Mouse (Mus musculus) ES-E14 (cell line): ENCODE measurements around the gene Stkld1. TPM values are rescaled to one million over a fixed set of nuclear protein-coding genes. Genes with fewer than 3 reads are reported as not detected.

Experiments
- DNase-seq: peaks from one replicate; pipeline ENCODE4 v3.0.0-alpha.2; 2013; ENCODE audit warnings: low read depth, low spot score
- H3K27ac ChIP-seq: 2 replicates; pipeline ENCODE4 v1.5.1; 2012; ENCODE audit warnings: low read depth, mild to moderate bottlenecking, low read length, moderate library complexity, mixed read lengths; ENCODE audit not compliant: poor library complexity, insufficient read depth, severe bottlenecking
- H3K36me3 ChIP-seq: 2 replicates; pipeline ENCODE4 v1.6.1; 2012; ENCODE audit warnings: mild to moderate bottlenecking, low read length, moderate library complexity, mixed read lengths; ENCODE audit not compliant: control insufficient read depth, poor library complexity, insufficient read depth, severe bottlenecking
- H3K4me1 ChIP-seq, 2 experiments: fragments of 150-350 bp in 1 of 2; sonication (generic) in 1 of 2; 2 replicates each; pipeline ENCODE4 v1.6.1; 2012; ENCODE audit warnings: low read length in 2 of 2, mild to moderate bottlenecking in 1 of 2, mixed read lengths in 1 of 2; ENCODE audit not compliant: control insufficient read depth in 2 of 2, insufficient read depth in 2 of 2, poor library complexity in 1 of 2
- H3K4me3 ChIP-seq, 2 experiments: fragments of 150-350 bp in 1 of 2; sonication (generic) in 1 of 2; 2 replicates each; pipeline ENCODE4 v1.5.1; 2012; ENCODE audit warnings: low read length in 2 of 2, low read depth in 1 of 2, mild to moderate bottlenecking in 1 of 2, mixed read lengths in 1 of 2; ENCODE audit not compliant: insufficient read depth in 1 of 2, poor library complexity in 1 of 2, severe bottlenecking in 1 of 2
- H3K9ac ChIP-seq: 2 replicates; pipeline ENCODE4 v1.6.1; 2012; ENCODE audit warnings: low read depth, mild to moderate bottlenecking, low read length, mixed read lengths; ENCODE audit not compliant: poor library complexity, insufficient read depth, severe bottlenecking
- H3K9me3 ChIP-seq: fragments of 150-350 bp; sonication (generic); 2 replicates; pipeline ENCODE4 v1.6.1; 2012; ENCODE audit warnings: low read depth, mild to moderate bottlenecking, low read length; ENCODE audit not compliant: control insufficient read depth, insufficient read depth
- CHD2 ChIP-seq: IDR thresholded peaks from 2 replicates; pipeline ENCODE4 v1.6.1; 2014; ENCODE audit warnings: mild to moderate bottlenecking, low read depth, low read length, inconsistent platforms
- HCFC1 ChIP-seq: IDR thresholded peaks from 2 replicates; pipeline ENCODE4 v1.6.1; 2012; ENCODE audit warnings: low read length, inconsistent platforms, borderline replicate concordance; ENCODE audit not compliant: insufficient read depth
- MAFK ChIP-seq: IDR thresholded peaks from 2 replicates; pipeline ENCODE4 v1.6.1; 2014; ENCODE audit warnings: mild to moderate bottlenecking, low read depth, low read length, inconsistent platforms; ENCODE audit not compliant: insufficient read depth
- ZC3H11A ChIP-seq: IDR thresholded peaks from 2 replicates; pipeline ENCODE4 v1.6.1; 2012; ENCODE audit warnings: low read depth, mild to moderate bottlenecking, inconsistent platforms, low read length, borderline replicate concordance
- ZNF384 ChIP-seq: IDR thresholded peaks from 2 replicates; pipeline ENCODE4 v1.6.1; 2012; ENCODE audit warnings: low read depth, low read length, inconsistent platforms
- in situ Hi-C, 2 experiments: fragments of 600-800 bp; cut with MboI; formaldehyde crosslinking; loops; one replicate each; pipeline ENCODE4 v1.15.1; 2025; ENCODE audit warnings: low sequenced_read_pairs in 2 of 2, inconsistent platforms in 1 of 2; ENCODE audit not compliant: unreplicated experiment in 2 of 2
- total RNA-seq: library from RNA; depleted of rRNA; stranded (reverse); fragments of 300-350 nt; gene quantifications from 2 replicates; pipeline ENCODE4 v1.2.3, GENCODE M21; 2012

Stkld1 gene
- total RNA-seq, 1 experiment, result not detected

DNA sequence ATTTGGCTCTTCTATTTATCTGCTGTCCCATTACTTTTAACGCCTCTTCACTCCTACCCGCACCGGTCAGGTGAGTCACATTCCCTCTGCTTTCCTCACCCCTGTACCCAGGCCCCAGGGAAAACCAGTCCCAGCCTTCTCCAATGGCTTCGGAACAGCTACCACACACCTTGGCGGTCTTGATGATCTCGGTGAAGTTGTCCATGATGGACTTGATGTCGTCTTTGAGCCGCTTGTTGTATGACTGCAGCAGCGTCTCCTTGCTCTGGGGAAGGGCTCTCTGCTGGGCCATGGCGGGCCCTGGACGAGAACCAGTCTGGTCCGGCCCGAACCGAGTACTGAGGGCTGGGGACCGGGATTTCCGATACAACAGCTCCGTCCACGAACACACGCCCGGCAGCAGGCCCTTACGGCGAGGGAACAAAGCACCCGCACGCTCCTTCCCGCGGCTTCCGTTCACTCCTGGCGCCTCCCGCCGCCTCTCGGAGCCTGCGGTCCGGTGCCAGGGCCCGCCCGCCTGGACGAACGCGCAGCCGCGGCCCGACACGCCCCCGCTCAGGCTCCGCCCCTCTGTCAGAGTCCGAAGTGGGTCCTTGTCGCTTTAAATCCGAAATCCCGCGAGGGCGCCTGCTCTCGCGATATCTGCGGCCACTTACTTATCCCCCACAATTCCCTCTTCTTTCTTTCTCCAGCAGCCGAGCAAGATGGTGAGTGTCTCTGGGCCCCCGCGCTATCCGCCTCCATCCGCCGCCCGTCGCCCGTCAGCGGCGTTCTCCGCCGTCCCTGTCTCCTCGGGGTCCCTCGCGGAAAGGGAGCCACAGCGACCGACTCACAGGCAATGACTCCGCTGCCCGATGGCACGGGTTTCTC is 23.5 kb upstream of the Stkld1 start, which contains the start of the genes Med22 and Rpl7a:
Med22 (minus strand) TSS at position 554 of the 870 bp plus-strand sequence.
Rpl7a (plus strand) TSS at position 641 of the 870 bp plus-strand sequence.
- Histone ChIP-seq H3K4me3 (peak within 1 kb of the TSS; percentile 91 to 94), H3K27ac (peak within 1 kb of the TSS; percentile 92), H3K4me1 (peaks cover 0 to 5% of the 10 kb centered on the region in 2 experiments; a peak in 1 of 4 replicates), H3K9me3 (no peaks in the 10 kb centered on the region), H3K36me3 (peaks cover 62% of the 10 kb centered on the region), H3K9ac (peak within 1 kb of the TSS; percentile 99)
- TF ChIP-seq MAFK (no peak), HCFC1 (peak; percentile 52; the same call in 1 of the 2 replicates), CHD2 (peak; percentile 99)
- DNase-seq, result peak; percentile 97
- in situ Hi-C loops, result loop anchor here in 1 of 2 experiments (25.0 kb wide), 1 partner anchor 473 kb away; the partner anchor contains the start of gene Sec16a

DNA sequence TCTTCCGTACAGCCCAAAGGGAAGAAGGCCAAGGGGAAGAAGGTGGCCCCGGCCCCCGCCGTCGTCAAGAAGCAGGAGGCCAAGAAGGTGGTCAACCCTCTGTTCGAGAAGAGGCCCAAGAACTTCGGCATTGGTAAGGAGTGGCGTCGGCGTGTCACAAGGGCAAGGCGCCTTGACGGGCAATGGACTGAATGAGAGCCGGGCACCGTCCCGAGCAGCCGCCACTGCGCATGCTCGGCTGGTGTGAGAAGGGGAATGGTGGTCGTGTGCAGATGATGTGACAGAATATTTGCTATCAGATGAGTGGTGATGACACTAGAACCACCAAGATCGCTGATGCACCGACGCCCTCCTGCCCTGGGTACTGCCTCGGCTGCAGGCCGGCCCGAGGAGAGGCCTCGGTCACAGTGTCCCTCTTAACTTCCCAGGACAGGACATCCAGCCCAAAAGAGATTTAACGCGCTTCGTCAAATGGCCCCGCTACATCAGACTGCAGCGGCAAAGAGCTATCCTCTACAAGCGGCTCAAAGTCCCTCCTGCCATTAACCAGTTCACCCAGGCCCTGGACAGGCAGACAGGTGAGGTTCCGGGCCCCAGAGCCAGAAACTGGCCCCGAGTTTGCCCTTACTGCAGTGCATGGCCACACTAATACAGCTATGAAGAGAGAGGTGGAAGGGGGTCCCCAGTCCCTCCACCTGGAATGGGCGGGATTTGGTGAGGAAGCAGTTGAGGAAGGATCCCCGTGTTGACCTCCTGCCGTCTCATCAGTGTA is 22.7 kb upstream of the Stkld1 start:
- Histone ChIP-seq H3K4me1 (peaks cover 0 to 5% of the 10 kb centered on the region in 2 experiments; a peak in 1 of 4 replicates), H3K27ac (peak overlapping the region; percentile 92), H3K9ac (peak overlapping the region; percentile 99), H3K4me3 (peak overlapping the region; percentile 91 to 94), H3K9me3 (no peaks in the 10 kb centered on the region), H3K36me3 (peaks cover 55% of the 10 kb centered on the region)
- no peak for DNase-seq
- TF ChIP-seq MAFK, result no peak
- no peak for TF ChIP-seq ZC3H11A
- no peak for TF ChIP-seq CHD2
- no peak for TF ChIP-seq ZNF384
- TF ChIP-seq HCFC1, result no peak
- in situ Hi-C loops, result loop anchor here in 1 of 2 experiments (25.0 kb wide), 1 partner anchor 474 kb away; the partner anchor contains the start of gene Sec16a

DNA sequence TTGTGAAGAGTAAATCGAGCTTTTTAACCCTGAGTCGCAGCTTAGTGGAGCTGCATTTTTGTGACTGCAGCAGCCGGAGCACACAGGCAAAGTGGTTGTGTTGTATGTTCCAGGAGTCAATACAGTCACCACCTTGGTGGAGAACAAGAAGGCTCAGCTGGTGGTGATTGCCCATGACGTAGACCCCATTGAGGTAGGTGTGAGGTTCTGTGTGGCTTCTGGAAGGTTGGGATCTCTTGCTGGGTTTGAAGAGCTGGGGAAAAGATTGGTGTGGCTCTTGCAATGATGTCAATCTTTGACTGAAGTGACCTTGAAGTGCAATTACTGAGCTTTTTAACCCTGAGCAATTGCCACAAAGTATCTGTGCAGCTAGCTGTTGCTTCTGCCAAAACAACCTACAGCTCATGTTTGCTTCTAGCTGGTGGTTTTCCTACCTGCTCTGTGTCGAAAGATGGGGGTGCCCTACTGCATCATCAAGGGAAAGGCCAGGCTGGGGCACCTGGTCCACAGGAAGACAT is 21.5 kb upstream of the Stkld1 start:
- peak overlapping the region; percentile 99 for H3K9ac ChIP-seq
- H3K27ac ChIP-seq, result no peak overlapping the region
- no peaks in the 10 kb centered on the region for H3K9me3 ChIP-seq
- in situ Hi-C loops, result loop anchor here in 1 of 2 experiments (25.0 kb wide), 1 partner anchor 475 kb away; the partner anchor contains the start of gene Sec16a
- DNase-seq, result no peak
- peaks cover 0 to 8% of the 10 kb centered on the region in 2 experiments; a peak in 1 of 4 replicates for H3K4me1 ChIP-seq
- TF ChIP-seq ZC3H11A (no peak), HCFC1 (no peak), CHD2 (no peak), MAFK (no peak), ZNF384 (no peak)
- peak overlapping the region; percentile 91 to 94 for H3K4me3 ChIP-seq
- H3K36me3 ChIP-seq, result peaks cover 50% of the 10 kb centered on the region

DNA sequence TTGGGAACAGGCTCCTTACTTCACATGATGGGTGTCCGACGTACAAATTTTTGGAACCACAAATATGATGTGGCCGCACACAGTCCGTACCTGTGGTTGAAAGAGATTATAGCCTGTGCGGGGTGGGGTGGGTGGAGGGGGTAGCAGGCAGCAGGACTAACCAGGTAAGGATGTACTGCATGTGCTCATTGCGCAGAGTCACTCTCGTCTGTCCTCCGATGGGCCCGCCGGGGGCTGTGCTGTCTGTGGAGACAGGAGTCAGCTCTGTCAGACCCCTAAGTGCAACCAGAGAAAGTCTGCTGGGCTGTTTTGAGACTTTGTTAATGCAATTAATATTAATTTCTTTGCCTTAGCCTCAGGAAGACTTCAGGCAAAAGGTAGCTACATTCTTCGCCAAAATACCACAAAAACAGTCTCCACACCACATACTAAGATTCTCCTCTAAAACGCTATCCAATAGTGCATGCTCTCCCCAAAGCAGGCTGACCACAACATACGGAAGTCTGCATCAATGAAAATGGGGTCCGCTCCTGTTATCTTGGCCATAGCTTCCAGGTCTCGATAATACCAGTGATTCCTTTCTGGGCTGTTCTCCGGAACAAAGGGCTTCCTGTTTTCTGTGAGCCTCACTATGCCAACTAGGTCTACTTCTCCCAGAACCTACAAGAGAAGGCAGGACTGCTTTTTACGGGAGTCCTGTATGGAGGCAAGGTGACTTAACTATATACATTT is 20.3 kb upstream of the Stkld1 start:
- H3K9ac ChIP-seq, result peak overlapping the region; percentile 24; the same call in 1 of the 2 replicates
- TF ChIP-seq ZC3H11A (no peak), CHD2 (no peak), HCFC1 (no peak), MAFK (no peak), ZNF384 (no peak)
- peaks cover 48% of the 10 kb centered on the region for H3K36me3 ChIP-seq
- H3K4me1 ChIP-seq, result peaks cover 0 to 9% of the 10 kb centered on the region in 2 experiments; a peak in 1 of 4 replicates
- no peaks in the 10 kb centered on the region for H3K9me3 ChIP-seq
- no peak for DNase-seq
- 0 out of 2 replicates have a peak overlapping the region, but pooled peaks have one; percentile 9 for H3K27ac ChIP-seq
- H3K4me3 ChIP-seq, result peak overlapping the region in 1 of 2 experiments; percentile 36; a peak in 2 of 4 replicates
- in situ Hi-C loops, result loop anchor here in 1 of 2 experiments (25.0 kb wide), 1 partner anchor 476 kb away; the partner anchor contains the start of gene Sec16a
